Mouse (Mus musculus): ENCODE measurements around the gene Tgfbr3. TPM values are rescaled to one million over a fixed set of nuclear protein-coding genes. Genes with fewer than 3 reads are reported as not detected.

Gene Tgfbr3
- total RNA-seq, 2 experiments from 2014 or later = 2.4 TPM

- peak; percentile 75; the same call in 1 of the 2 replicates for ATAC-seq (replicated peaks; ENCODE audit: poor library complexity, severe bottlenecking)
Observed at GRCm38 (mm10) chr5:107121086-107121485, 168.3 kb downstream of the Tgfbr3 start.

GRCm38 (mm10) chr5:107120624-107121023, 168.8 kb downstream of the Tgfbr3 start:
- no peak for ATAC-seq (replicated peaks; ENCODE audit: poor library complexity, severe bottlenecking)

GRCm38 (mm10) chr5:107119896-107120295, 169.5 kb downstream of the Tgfbr3 start:
- ATAC-seq (replicated peaks; ENCODE audit: poor library complexity, severe bottlenecking) = no peak

- no peak for ATAC-seq (replicated peaks; ENCODE audit: poor library complexity, severe bottlenecking)
Observed at GRCm38 (mm10) chr5:107116821-107117220, 172.6 kb downstream of the Tgfbr3 start.

- ATAC-seq (replicated peaks; ENCODE audit: poor library complexity, severe bottlenecking) = no peak
Observed at GRCm38 (mm10) chr5:107112656-107113275, 176.7 kb downstream of the Tgfbr3 start.

- ATAC-seq (replicated peaks; ENCODE audit: poor library complexity, severe bottlenecking) = no peak
Observed at GRCm38 (mm10) chr5:107111802-107112201, 177.6 kb downstream of the Tgfbr3 start.

- ATAC-seq (replicated peaks; ENCODE audit: poor library complexity, severe bottlenecking) = no peak
Observed at GRCm38 (mm10) chr5:107110880-107111520, 178.4 kb downstream of the Tgfbr3 start.

GRCm38 (mm10) chr5:107110089-107110879, 179.1 kb downstream of the Tgfbr3 start:
- no peak for ATAC-seq (replicated peaks; ENCODE audit: poor library complexity, severe bottlenecking)

GRCm38 (mm10) chr5:107109416-107109815, 180.0 kb downstream of the Tgfbr3 start:
- no peak for ATAC-seq (replicated peaks; ENCODE audit: poor library complexity, severe bottlenecking)

- ATAC-seq (replicated peaks; ENCODE audit: poor library complexity, severe bottlenecking) = no peak
Observed at GRCm38 (mm10) chr5:107106793-107107192, 182.6 kb downstream of the Tgfbr3 start.

GRCm38 (mm10) chr5:107106139-107106538, 183.3 kb downstream of the Tgfbr3 start:
- ATAC-seq (replicated peaks; ENCODE audit: poor library complexity, severe bottlenecking) = peak; percentile 69

- ATAC-seq (replicated peaks; ENCODE audit: poor library complexity, severe bottlenecking) = no peak
Observed at GRCm38 (mm10) chr5:107103591-107103990, 185.8 kb downstream of the Tgfbr3 start.

- no peak for ATAC-seq (replicated peaks; ENCODE audit: poor library complexity, severe bottlenecking)
Observed at GRCm38 (mm10) chr5:107102916-107103315, 186.5 kb downstream of the Tgfbr3 start.

- ATAC-seq (replicated peaks; ENCODE audit: poor library complexity, severe bottlenecking) = no peak
Observed at GRCm38 (mm10) chr5:107101684-107102083, 187.7 kb downstream of the Tgfbr3 start.

- peak; percentile 66 for ATAC-seq (replicated peaks; ENCODE audit: poor library complexity, severe bottlenecking)
Observed at GRCm38 (mm10) chr5:107101135-107101534, 188.3 kb downstream of the Tgfbr3 start.

- ATAC-seq (replicated peaks; ENCODE audit: poor library complexity, severe bottlenecking) = no peak
Observed at GRCm38 (mm10) chr5:107099634-107100033, 189.8 kb downstream of the Tgfbr3 start.

- ATAC-seq (replicated peaks; ENCODE audit: poor library complexity, severe bottlenecking) = no peak
Observed at GRCm38 (mm10) chr5:107099076-107099475, 190.4 kb downstream of the Tgfbr3 start.

- ATAC-seq (replicated peaks; ENCODE audit: poor library complexity, severe bottlenecking) = no peak
Observed at GRCm38 (mm10) chr5:107098007-107098406, 191.4 kb downstream of the Tgfbr3 start.

- ATAC-seq (replicated peaks; ENCODE audit: poor library complexity, severe bottlenecking) = no peak
Observed at GRCm38 (mm10) chr5:107097314-107097713, 192.1 kb downstream of the Tgfbr3 start.

GRCm38 (mm10) chr5:107094233-107094632, 195.2 kb downstream of the Tgfbr3 start:
- no peak for ATAC-seq (replicated peaks; ENCODE audit: poor library complexity, severe bottlenecking)

GRCm38 (mm10) chr5:107093253-107093652, 196.2 kb downstream of the Tgfbr3 start:
- peak; percentile 56 for ATAC-seq (replicated peaks; ENCODE audit: poor library complexity, severe bottlenecking)

Measured in granulocyte monocyte progenitor cell, adult 5-6 weeks (primary cell).